Mouse (Mus musculus) hindbrain, embryonic 12.5 days (tissue): ENCODE results near the gene Ror2. TPM values are rescaled to one million over a fixed set of nuclear protein-coding genes. Genes with fewer than 3 reads are reported as not detected.

Source experiments
- ATAC-seq: fragments of 200-750 bp; cut with Nextera tagmentation; 2 replicates; pipeline ENCODE4 v1.8.0; 2017; ENCODE audit warnings: moderate TSS enrichment; ENCODE audit not compliant: low FRiP score
- H3K27ac ChIP-seq: fragments of 300-500 bp; sonication (generic); 2 replicates; pipeline ENCODE4 v1.5.1; 2016; ENCODE audit warnings: mild to moderate bottlenecking
- H3K27me3 ChIP-seq: fragments of 300-500 bp; sonication (generic); 2 replicates; pipeline ENCODE4 v1.6.1; 2016; ENCODE audit warnings: mild to moderate bottlenecking
- H3K36me3 ChIP-seq: fragments of 300-500 bp; sonication (generic); 2 replicates; pipeline ENCODE4 v1.6.1; 2016; ENCODE audit warnings: mild to moderate bottlenecking
- H3K4me1 ChIP-seq: fragments of 300-500 bp; sonication (generic); 2 replicates; pipeline ENCODE4 v1.6.1; 2016
- H3K4me2 ChIP-seq: fragments of 300-500 bp; sonication (generic); replicated peaks from 2 replicates; pipeline ENCODE4 v1.6.1; 2016; ENCODE audit warnings: mild to moderate bottlenecking
- H3K4me3 ChIP-seq: fragments of 300-500 bp; sonication (generic); 2 replicates; pipeline ENCODE4 v1.5.1; 2016; ENCODE audit warnings: mild to moderate bottlenecking
- H3K9ac ChIP-seq: fragments of 300-500 bp; sonication (generic); 2 replicates; pipeline ENCODE4 v1.6.1; 2016; ENCODE audit warnings: mild to moderate bottlenecking, moderate library complexity
- H3K9me3 ChIP-seq: fragments of 300-500 bp; sonication (generic); replicated peaks from 2 replicates; pipeline ENCODE4 v1.6.1; 2016; ENCODE audit warnings: mild to moderate bottlenecking
- WGBS: fragments of 180-500 bp; shearing (Covaris S2); methylation state at CpG from one replicate; pipeline ENCODE4 v1.1.7; 2016; 5-methylcytosine and 5-hydroxymethylcytosine counted together
- polyA plus RNA-seq: library from polyadenylated mRNA; unstranded; fragments of >200 nt; fragmentation: Nextera tagmentation; extraction: Ambion mirVana; gene quantifications from 2 replicates; pipeline ENCODE4 v1.2.1, GENCODE M21; 2016

Gene Ror2
- polyA plus RNA-seq, 1 experiment from 2014 or later = 17.8 TPM

GRCm38 (mm10) chr13:53183161-53183577 is 102.8 kb downstream of the Ror2 start:
- Histone ChIP-seq H3K27ac (peak overlapping the region; percentile 49; the same call in 1 of the 2 replicates), H3K4me1 (peaks cover 24% of the 10 kb centered on the region)
- 48% methylated on average over 8 of the region's 8 CpGs for WGBS

GRCm38 (mm10) chr13:53178594-53178993 is 107.3 kb downstream of the Ror2 start:
- WGBS = 9% methylated on average over 13 of the region's 13 CpGs
- ATAC-seq = no peak
- no peaks in the 10 kb centered on the region for H3K27me3 ChIP-seq
- no peaks in the 10 kb centered on the region for H3K9me3 ChIP-seq
- peaks cover 31% of the 10 kb centered on the region for H3K4me1 ChIP-seq
- H3K4me2 ChIP-seq = peak overlapping the region; percentile 36
- no peak overlapping the region for H3K4me3 ChIP-seq
- H3K9ac ChIP-seq = no peak overlapping the region
- H3K36me3 ChIP-seq = no peaks in the 10 kb centered on the region
- H3K27ac ChIP-seq = peak overlapping the region; percentile 4

More at GRCm38 (mm10) chr13:53183161-53183577, 102.8 kb downstream of the Ror2 start:
- H3K9ac ChIP-seq = no peak overlapping the region
- no peak overlapping the region for H3K4me3 ChIP-seq
- no peaks in the 10 kb centered on the region for H3K9me3 ChIP-seq
- no peak for ATAC-seq
- no peak overlapping the region for H3K4me2 ChIP-seq
- no peaks in the 10 kb centered on the region for H3K36me3 ChIP-seq
- H3K27me3 ChIP-seq = no peaks in the 10 kb centered on the region

GRCm38 (mm10) chr13:53178171-53178570 is 107.8 kb downstream of the Ror2 start:
- WGBS = 32% methylated on average over 4 of the region's 4 CpGs
- Histone ChIP-seq H3K9me3 (no peaks in the 10 kb centered on the region), H3K4me2 (peak overlapping the region; percentile 36), H3K36me3 (no peaks in the 10 kb centered on the region), H3K27ac (peak overlapping the region; percentile 6; the same call in 1 of the 2 replicates), H3K9ac (no peak overlapping the region), H3K4me1 (peaks cover 27% of the 10 kb centered on the region), H3K4me3 (no peak overlapping the region), H3K27me3 (no peaks in the 10 kb centered on the region)
- ATAC-seq = 0 out of 2 replicates have a peak, but pooled peaks have one; percentile 35

GRCm38 (mm10) chr13:53177424-53177718 is 108.6 kb downstream of the Ror2 start:
- 53% methylated on average over 7 of the region's 7 CpGs for WGBS
- Histone ChIP-seq H3K36me3 (no peaks in the 10 kb centered on the region), H3K4me3 (no peak overlapping the region), H3K9me3 (no peaks in the 10 kb centered on the region), H3K27ac (no peak overlapping the region), H3K4me1 (peaks cover 23% of the 10 kb centered on the region), H3K9ac (no peak overlapping the region), H3K27me3 (no peaks in the 10 kb centered on the region), H3K4me2 (no peak overlapping the region)
- no peak for ATAC-seq

- Histone ChIP-seq H3K4me3 (no peak overlapping the region), H3K9ac (peak overlapping the region; percentile 25; the same call in 1 of the 2 replicates), H3K27me3 (no peaks in the 10 kb centered on the region), H3K4me1 (peaks cover 23% of the 10 kb centered on the region), H3K9me3 (no peaks in the 10 kb centered on the region), H3K36me3 (no peaks in the 10 kb centered on the region), H3K27ac (peak overlapping the region; percentile 14; the same call in 1 of the 2 replicates), H3K4me2 (no peak overlapping the region)
- WGBS = 62% methylated on average over 10 of the region's 10 CpGs
- no peak for ATAC-seq
Observed at GRCm38 (mm10) chr13:53176695-53177423, 109.1 kb downstream of the Ror2 start.

- Histone ChIP-seq H3K4me3 (no peak overlapping the region), H3K27me3 (no peaks in the 10 kb centered on the region), H3K9me3 (no peaks in the 10 kb centered on the region), H3K27ac (no peak overlapping the region), H3K4me2 (no peak overlapping the region), H3K4me1 (peaks cover 23% of the 10 kb centered on the region), H3K9ac (no peak overlapping the region), H3K36me3 (no peaks in the 10 kb centered on the region)
- no peak for ATAC-seq
- WGBS = 80% methylated on average over 7 of the region's 7 CpGs
Observed at GRCm38 (mm10) chr13:53175041-53175440, 110.9 kb downstream of the Ror2 start.

GRCm38 (mm10) chr13:53163671-53164070 is 122.3 kb downstream of the Ror2 start:
- Histone ChIP-seq H3K4me2 (no peak overlapping the region), H3K4me3 (no peak overlapping the region), H3K9me3 (no peaks in the 10 kb centered on the region), H3K27ac (no peak overlapping the region), H3K36me3 (no peaks in the 10 kb centered on the region), H3K9ac (no peak overlapping the region), H3K4me1 (peaks cover 15% of the 10 kb centered on the region), H3K27me3 (no peaks in the 10 kb centered on the region)
- 54% methylated on average over 10 of the region's 10 CpGs for WGBS
- ATAC-seq = no peak

GRCm38 (mm10) chr13:53163060-53163459 is 122.9 kb downstream of the Ror2 start:
- no peaks in the 10 kb centered on the region for H3K9me3 ChIP-seq
- ATAC-seq = no peak
- H3K9ac ChIP-seq = no peak overlapping the region
- 84% methylated on average over 8 of the region's 8 CpGs for WGBS
- no peak overlapping the region for H3K27ac ChIP-seq
- no peak overlapping the region for H3K4me3 ChIP-seq
- H3K4me1 ChIP-seq = peaks cover 15% of the 10 kb centered on the region
- no peak overlapping the region for H3K4me2 ChIP-seq
- H3K27me3 ChIP-seq = no peaks in the 10 kb centered on the region
- H3K36me3 ChIP-seq = no peaks in the 10 kb centered on the region

GRCm38 (mm10) chr13:53159501-53159900 is 126.4 kb downstream of the Ror2 start:
- Histone ChIP-seq H3K36me3 (no peaks in the 10 kb centered on the region), H3K27me3 (no peaks in the 10 kb centered on the region), H3K4me2 (no peak overlapping the region), H3K9ac (no peak overlapping the region), H3K9me3 (no peaks in the 10 kb centered on the region), H3K4me3 (no peak overlapping the region), H3K27ac (no peak overlapping the region), H3K4me1 (peaks cover 15% of the 10 kb centered on the region)
- ATAC-seq = no peak
- WGBS = 88% methylated on average over 5 of the region's 6 CpGs

- H3K9me3 ChIP-seq = no peaks in the 10 kb centered on the region
- no peak overlapping the region for H3K27ac ChIP-seq
- 76% methylated on average over 9 of the region's 9 CpGs for WGBS
- H3K36me3 ChIP-seq = no peaks in the 10 kb centered on the region
- H3K4me1 ChIP-seq = peaks cover 17% of the 10 kb centered on the region
- ATAC-seq = no peak
- H3K27me3 ChIP-seq = no peaks in the 10 kb centered on the region
- no peak overlapping the region for H3K4me3 ChIP-seq
- no peak overlapping the region for H3K9ac ChIP-seq
- no peak overlapping the region for H3K4me2 ChIP-seq
Observed at GRCm38 (mm10) chr13:53158405-53159005, 127.4 kb downstream of the Ror2 start.

GRCm38 (mm10) chr13:53156911-53157310 is 129.0 kb downstream of the Ror2 start:
- ATAC-seq = no peak
- H3K4me1 ChIP-seq = peaks cover 21% of the 10 kb centered on the region
- WGBS = 86% methylated on average over 15 of the region's 15 CpGs

GRCm38 (mm10) chr13:53156282-53156681 is 129.6 kb downstream of the Ror2 start:
- no peaks in the 10 kb centered on the region for H3K27me3 ChIP-seq
- 80% methylated on average over 6 of the region's 6 CpGs for WGBS
- no peak for ATAC-seq

More at GRCm38 (mm10) chr13:53156911-53157310, 129.0 kb downstream of the Ror2 start:
- H3K9me3 ChIP-seq = no peaks in the 10 kb centered on the region
- H3K27ac ChIP-seq = no peak overlapping the region
- H3K36me3 ChIP-seq = no peaks in the 10 kb centered on the region
- no peaks in the 10 kb centered on the region for H3K27me3 ChIP-seq
- no peak overlapping the region for H3K4me2 ChIP-seq
- H3K4me3 ChIP-seq = no peak overlapping the region
- no peak overlapping the region for H3K9ac ChIP-seq

GRCm38 (mm10) chr13:53145511-53145910 is 140.4 kb downstream of the Ror2 start:
- WGBS = 74% methylated on average over 3 of the region's 3 CpGs
- peaks cover 10% of the 10 kb centered on the region for H3K4me1 ChIP-seq
- no peaks in the 10 kb centered on the region for H3K27me3 ChIP-seq
- H3K27ac ChIP-seq = no peak overlapping the region
- ATAC-seq = no peak
- no peak overlapping the region for H3K9ac ChIP-seq
- H3K4me2 ChIP-seq = no peak overlapping the region
- no peaks in the 10 kb centered on the region for H3K9me3 ChIP-seq
- H3K36me3 ChIP-seq = no peaks in the 10 kb centered on the region
- no peak overlapping the region for H3K4me3 ChIP-seq

More at GRCm38 (mm10) chr13:53156282-53156681, 129.6 kb downstream of the Ror2 start:
- no peaks in the 10 kb centered on the region for H3K36me3 ChIP-seq
- no peak overlapping the region for H3K9ac ChIP-seq
- H3K4me2 ChIP-seq = no peak overlapping the region
- no peak overlapping the region for H3K27ac ChIP-seq
- H3K4me3 ChIP-seq = no peak overlapping the region
- peaks cover 21% of the 10 kb centered on the region for H3K4me1 ChIP-seq
- H3K9me3 ChIP-seq = no peaks in the 10 kb centered on the region
